Mouse (Mus musculus) liver, postnatal 0 days (tissue): ENCODE measurements around the gene Dmap1.

ENCODE experiments used
- CTCF ChIP-seq: sonication (generic); IDR thresholded peaks from 2 replicates; pipeline ENCODE4 v1.5.1; 2016; ENCODE audit warnings: antibody characterized with exemption, low read depth
- EP300 ChIP-seq: IDR thresholded peaks from 2 replicates; pipeline ENCODE4 v1.6.1; 2016; ENCODE audit warnings: antibody characterized with exemption, low read depth, mild to moderate bottlenecking

GRCm38 (mm10) chr4:117646926-117647755, 34.9 kb downstream of the Dmap1 start:
- TF ChIP-seq CTCF (no peak), EP300 (no peak)
